In genomic region chr10:84119952-84120550, GRCm38 (mm10) we compare ENCODE assay signal across 24 mouse cellular contexts.
A peak's percentile ranks its signal among the peaks of the same experiment; 100 is the strongest.
DNase-seq lines count a peak whose midpoint lies in the region; ATAC-seq lines count a peak whose summit lies in the region.
"Had no signal": no experiment of that assay in that cellular context is flagged by ENCODE, and none has a peak within 500 bp of the region (broad histone marks: within the 10 kb centered on the region; RNA-seq: fewer than 3 reads in every experiment).

No protein-coding gene starts in this region.

- H3K27me3 ChIP-seq in heart, embryonic 11.5 days (ENCODE audit: control insufficient read depth, insufficient read depth, low read length) = no peaks in the 10 kb centered on the region
- H3K27me3 ChIP-seq: embryonic facial prominence, embryonic 15.5 days; heart, embryonic 15.5 days; hindbrain, embryonic 13.5 days; limb, embryonic 15.5 days; neural tube, embryonic 12.5 days had no signal

- no peak overlapping the region for H3K4me3 ChIP-seq in heart, embryonic 11.5 days (ENCODE audit: low read depth, low read length)
- H3K4me3 ChIP-seq: embryonic facial prominence, embryonic 15.5 days; heart, embryonic 15.5 days; hindbrain, embryonic 13.5 days; layer of hippocampus, adult 2 months; limb, embryonic 15.5 days; neural tube, embryonic 12.5 days had no signal

- H3K9me3 ChIP-seq in heart, embryonic 11.5 days (replicated peaks; ENCODE audit: control insufficient read depth, low read length) = no peaks in the 10 kb centered on the region
- H3K9me3 ChIP-seq: embryonic facial prominence, embryonic 15.5 days; heart, embryonic 15.5 days; hindbrain, embryonic 13.5 days; limb, embryonic 15.5 days; neural tube, embryonic 12.5 days had no signal

- no peaks in the 10 kb centered on the region for H3K36me3 ChIP-seq in heart, embryonic 11.5 days (ENCODE audit: control insufficient read depth, insufficient read depth, low read length)
- H3K36me3 ChIP-seq: embryonic facial prominence, embryonic 15.5 days; heart, embryonic 15.5 days; hindbrain, embryonic 13.5 days; limb, embryonic 15.5 days; neural tube, embryonic 12.5 days had no signal

- DNase-seq in heart, adult 18-20 months = peak; percentile 48 to 49
- peak; percentile 34 for DNase-seq in layer of hippocampus, adult 9-11 months
- DNase-seq in layer of hippocampus, adult 8-10 months (ENCODE audit: low spot score in 2 of 2) = no peak
- DNase-seq in right cerebral cortex, postnatal 14 days = peak; percentile 40
- no peak for DNase-seq in right cerebral cortex, postnatal 25 days
- peak; percentile 31 for DNase-seq in testis, postnatal 14 days (ENCODE audit: low spot score)
- DNase-seq in adrenal gland, postnatal 4 days (ENCODE audit: low spot score in 2 of 2) = no peak
- DNase-seq: adrenal gland, postnatal 14 days; cerebellum, adult 9-10 months; kidney, adult 18-20 months; left cerebral cortex, postnatal 4 days; midbrain, embryonic 14.5 days; retina, postnatal 1 day had no signal

- no peaks in the 10 kb centered on the region for H3K4me1 ChIP-seq in heart, embryonic 11.5 days (ENCODE audit: control insufficient read depth, insufficient read depth, low read length)
- H3K4me1 ChIP-seq: embryonic facial prominence, embryonic 15.5 days; heart, embryonic 15.5 days; hindbrain, embryonic 13.5 days; limb, embryonic 15.5 days; neural tube, embryonic 12.5 days had no signal

- H3K9ac ChIP-seq in heart, embryonic 11.5 days (ENCODE audit: low read depth, low read length) = no peak overlapping the region
- H3K9ac ChIP-seq: embryonic facial prominence, embryonic 15.5 days; heart, embryonic 15.5 days; hindbrain, embryonic 13.5 days; limb, embryonic 15.5 days; liver, embryonic 14.5 days; neural tube, embryonic 12.5 days had no signal

- H3K27ac ChIP-seq in heart, embryonic 11.5 days (ENCODE audit: low read depth, low read length) = no peak overlapping the region
- H3K27ac ChIP-seq: embryonic facial prominence, embryonic 15.5 days; heart, embryonic 15.5 days; hindbrain, embryonic 13.5 days; kidney, postnatal 0 days; layer of hippocampus, adult 2 months; limb, embryonic 15.5 days; liver, embryonic 14.5 days; neural tube, embryonic 12.5 days had no signal

- WGBS in heart, embryonic 11.5 days (ENCODE audit: insufficient replicate concordance) = 86% methylated on average over 8 of the region's 8 CpGs

- ATAC-seq in heart, embryonic 11.5 days (replicated peaks; ENCODE audit: insufficient number of reproducible peaks, low FRiP score, low TSS enrichment) = no peak
- ATAC-seq: CD4-positive, CD25-positive, alpha-beta regulatory T cell, adult 4 months; forebrain, embryonic 14.5 days had no signal

- no peak overlapping the region for H3K4me2 ChIP-seq in heart, embryonic 11.5 days
- H3K4me2 ChIP-seq: embryonic facial prominence, embryonic 15.5 days; heart, embryonic 15.5 days; hindbrain, embryonic 13.5 days; limb, embryonic 15.5 days; neural tube, embryonic 12.5 days had no signal

Comparison
In these comparisons a context has a peak if more than half of its experiments do, and no peak if none do; other contexts are left out.
1. DNase-seq: peak in heart, adult 18-20 months (2 of 2), layer of hippocampus, adult 9-11 months (single experiment), right cerebral cortex, postnatal 14 days (single experiment) and testis, postnatal 14 days (single experiment); none in layer of hippocampus, adult 8-10 months (0 of 2), right cerebral cortex, postnatal 25 days (single experiment) and adrenal gland, postnatal 4 days (0 of 2).